Mouse (Mus musculus): ENCODE data around the gene Mcl1. TPM values are rescaled to one million over a fixed set of nuclear protein-coding genes. Genes with fewer than 3 reads are reported as not detected.
A peak's percentile ranks its signal among the peaks of the same experiment; 100 is the strongest.

The Mcl1 gene
- polyA plus RNA-seq, 1 experiment = 36.9 TPM

DNA sequence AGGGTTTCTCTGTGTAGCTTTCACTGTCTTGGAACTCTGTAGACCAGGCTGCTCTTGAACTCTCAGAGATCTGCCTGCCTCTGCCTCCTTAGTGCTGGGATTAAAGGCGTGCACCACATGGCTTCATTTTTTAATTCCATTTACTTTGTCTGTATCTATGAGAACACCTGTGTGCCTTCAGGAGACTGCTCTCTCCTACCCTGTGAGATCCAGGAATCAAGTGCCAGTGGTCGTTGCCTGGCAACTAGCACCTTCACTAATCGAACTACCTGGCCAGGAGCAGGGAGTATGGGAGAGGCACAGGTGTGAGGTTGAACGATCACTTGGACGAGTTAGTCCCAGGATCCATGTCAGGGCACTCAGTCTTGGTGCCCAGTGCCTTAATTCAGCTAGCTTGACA is 12.6 kb downstream of the Mcl1 start:
- Histone ChIP-seq H3K9me3 (ENCODE audit: control insufficient read depth, low read length) (no peaks in the 10 kb centered on the region), H3K27me3 (ENCODE audit: control insufficient read depth) (no peaks in the 10 kb centered on the region), H3K4me3 (replicated peaks) (no peak overlapping the region), H3K4me1 (ENCODE audit: control insufficient read depth) (peaks cover 93% of the 10 kb centered on the region), H3K36me3 (ENCODE audit: control insufficient read depth) (peaks cover 90% of the 10 kb centered on the region)
- no peak for TF ChIP-seq TAL1 (IDR thresholded peaks at IDR 0.05; ENCODE audit: low read length)
- no peak for TF ChIP-seq GATA1 (IDR thresholded peaks at IDR 0.05; ENCODE audit: low read length)

DNA sequence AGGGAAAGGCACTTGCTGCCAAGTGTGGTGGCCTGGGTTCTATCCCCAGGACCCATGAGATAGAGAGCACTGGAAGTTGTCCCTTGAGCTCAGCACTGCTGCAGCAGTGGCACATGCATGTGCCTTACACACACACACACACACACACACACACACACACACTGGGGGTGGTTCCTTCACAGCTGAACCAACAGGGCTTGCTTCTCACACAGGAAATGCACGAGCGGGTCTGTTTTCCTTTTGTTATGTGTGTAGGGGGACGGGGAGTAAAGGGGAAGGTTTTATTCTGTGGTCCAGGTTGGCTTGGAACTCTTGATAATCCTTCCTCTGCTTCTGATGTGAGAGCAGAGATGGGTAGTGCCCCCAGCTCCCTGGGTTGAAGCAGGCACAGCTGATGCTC is 13.9 kb downstream of the Mcl1 start:
- Histone ChIP-seq H3K4me1 (ENCODE audit: control insufficient read depth) (peaks cover 93% of the 10 kb centered on the region), H3K36me3 (ENCODE audit: control insufficient read depth) (peaks cover 90% of the 10 kb centered on the region), H3K4me3 (replicated peaks) (peak overlapping the region; percentile 66), H3K9me3 (ENCODE audit: control insufficient read depth, low read length) (no peaks in the 10 kb centered on the region), H3K27me3 (ENCODE audit: control insufficient read depth) (no peaks in the 10 kb centered on the region)
- TF ChIP-seq GATA1 (IDR thresholded peaks at IDR 0.05; ENCODE audit: low read length) (no peak), TAL1 (IDR thresholded peaks at IDR 0.05; ENCODE audit: low read length) (no peak)

DNA sequence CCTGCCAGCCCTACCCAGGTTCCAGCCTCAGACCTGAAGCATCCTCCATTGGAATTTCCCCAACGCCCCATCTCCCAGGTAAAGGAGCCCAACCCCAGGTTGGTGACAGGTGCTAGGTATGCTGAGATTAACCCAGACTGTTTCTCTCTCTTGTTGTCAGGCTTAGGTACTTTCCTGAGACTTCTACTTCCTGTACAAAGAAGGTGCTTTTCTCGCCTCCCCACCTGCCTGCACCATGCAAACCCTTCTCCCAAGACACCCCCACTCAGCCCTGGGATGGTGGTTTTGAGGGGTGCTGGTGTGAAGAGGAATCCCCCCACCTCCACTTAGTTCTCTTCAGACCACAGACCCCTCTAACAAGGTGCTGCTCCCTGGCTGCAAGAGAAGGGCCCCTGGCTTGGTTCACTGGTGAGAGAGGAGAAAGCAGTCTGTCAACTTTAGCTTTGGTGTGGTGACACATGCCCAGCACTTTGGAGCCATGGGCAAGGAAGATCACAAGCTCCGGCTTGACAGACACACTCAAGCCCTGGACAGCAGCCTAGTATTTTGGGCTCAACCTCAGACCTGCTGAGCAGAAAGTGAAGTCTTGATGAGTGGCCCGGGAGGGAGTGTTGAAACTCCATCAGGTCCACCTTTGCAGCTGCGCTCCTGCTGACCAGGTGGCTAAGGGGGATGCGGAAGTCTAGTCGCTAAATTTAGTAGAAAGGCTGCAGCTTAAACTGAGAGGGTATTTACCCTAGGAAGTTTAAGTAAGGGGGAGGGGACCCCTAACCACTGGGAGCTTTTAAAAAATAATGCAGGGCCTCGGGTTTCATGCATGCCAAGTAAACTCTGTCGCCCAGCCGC is 14.5 kb downstream of the Mcl1 start:
- TF ChIP-seq TAL1 (IDR thresholded peaks at IDR 0.05; ENCODE audit: low read length) = no peak
- TF ChIP-seq GATA1 (IDR thresholded peaks at IDR 0.05; ENCODE audit: low read length) = no peak
- peak overlapping the region; percentile 66 for H3K4me3 ChIP-seq (replicated peaks)
- H3K27me3 ChIP-seq (ENCODE audit: control insufficient read depth) = no peaks in the 10 kb centered on the region
- no peaks in the 10 kb centered on the region for H3K9me3 ChIP-seq (ENCODE audit: control insufficient read depth, low read length)
- H3K4me1 ChIP-seq (ENCODE audit: control insufficient read depth) = peaks cover 92% of the 10 kb centered on the region
- H3K36me3 ChIP-seq (ENCODE audit: control insufficient read depth) = peaks cover 89% of the 10 kb centered on the region

DNA sequence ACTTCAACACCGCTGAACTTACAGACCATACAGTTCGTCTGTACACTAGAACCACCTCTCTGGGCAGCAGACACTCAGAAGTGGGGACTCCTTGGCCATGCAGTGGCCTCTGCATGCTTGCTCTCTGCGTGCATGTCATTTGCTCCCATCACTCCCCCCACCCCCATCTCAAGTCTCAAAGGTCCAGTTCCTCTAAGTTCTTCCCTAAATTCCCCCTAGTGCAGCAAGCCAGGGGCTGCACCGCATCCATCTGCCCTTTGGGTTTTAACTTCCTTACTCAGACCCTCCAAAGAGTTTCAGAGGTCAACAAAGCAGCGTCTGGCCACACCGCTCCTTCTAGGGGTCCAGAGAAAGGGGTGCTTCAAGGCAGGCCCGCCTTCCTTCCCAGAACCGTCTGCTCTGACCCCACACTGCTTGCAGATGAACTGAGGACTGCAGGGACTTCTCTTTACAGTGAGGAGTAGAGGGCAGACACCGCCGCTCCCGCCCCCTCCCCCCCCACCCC is 15.2 kb downstream of the Mcl1 start:
- TF ChIP-seq TAL1 (IDR thresholded peaks at IDR 0.05; ENCODE audit: low read length) = no peak
- TF ChIP-seq GATA1 (IDR thresholded peaks at IDR 0.05; ENCODE audit: low read length) = no peak
- Histone ChIP-seq H3K4me1 (ENCODE audit: control insufficient read depth) (peaks cover 88% of the 10 kb centered on the region), H3K36me3 (ENCODE audit: control insufficient read depth) (peaks cover 85% of the 10 kb centered on the region)

DNA sequence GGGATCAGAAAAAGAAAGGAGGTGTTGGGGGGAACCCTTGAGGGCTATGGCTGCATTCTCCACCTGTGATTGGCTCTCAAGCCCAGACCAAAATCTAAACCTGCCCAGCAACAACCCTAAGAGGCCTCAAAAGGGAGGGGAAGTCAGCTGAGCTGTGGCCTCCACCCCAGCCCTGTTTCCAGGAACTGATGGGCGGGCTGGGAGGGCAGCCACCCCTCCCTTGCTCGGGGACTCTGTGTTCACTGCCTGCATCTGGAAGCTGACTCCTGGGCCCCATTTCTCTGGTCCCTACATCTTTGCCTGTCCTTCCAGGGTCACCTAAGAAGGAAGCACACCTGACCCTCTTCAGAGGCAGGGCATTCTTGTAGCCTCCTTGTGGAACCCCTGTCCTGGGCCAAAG is 15.6 kb downstream of the Mcl1 start:
- H3K4me1 ChIP-seq (ENCODE audit: control insufficient read depth) = peaks cover 83% of the 10 kb centered on the region
- H3K9me3 ChIP-seq (ENCODE audit: control insufficient read depth, low read length) = no peaks in the 10 kb centered on the region
- TF ChIP-seq TAL1 (IDR thresholded peaks at IDR 0.05; ENCODE audit: low read length) = no peak
- no peak for TF ChIP-seq GATA1 (IDR thresholded peaks at IDR 0.05; ENCODE audit: low read length)
- no peaks in the 10 kb centered on the region for H3K27me3 ChIP-seq (ENCODE audit: control insufficient read depth)
- H3K36me3 ChIP-seq (ENCODE audit: control insufficient read depth) = peaks cover 80% of the 10 kb centered on the region
- peak overlapping the region; percentile 66 for H3K4me3 ChIP-seq (replicated peaks)

More for the DNA sequence above, 15.2 kb downstream of the Mcl1 start:
- Histone ChIP-seq H3K27me3 (ENCODE audit: control insufficient read depth) (no peaks in the 10 kb centered on the region), H3K9me3 (ENCODE audit: control insufficient read depth, low read length) (no peaks in the 10 kb centered on the region), H3K4me3 (replicated peaks) (peak overlapping the region; percentile 66)

DNA sequence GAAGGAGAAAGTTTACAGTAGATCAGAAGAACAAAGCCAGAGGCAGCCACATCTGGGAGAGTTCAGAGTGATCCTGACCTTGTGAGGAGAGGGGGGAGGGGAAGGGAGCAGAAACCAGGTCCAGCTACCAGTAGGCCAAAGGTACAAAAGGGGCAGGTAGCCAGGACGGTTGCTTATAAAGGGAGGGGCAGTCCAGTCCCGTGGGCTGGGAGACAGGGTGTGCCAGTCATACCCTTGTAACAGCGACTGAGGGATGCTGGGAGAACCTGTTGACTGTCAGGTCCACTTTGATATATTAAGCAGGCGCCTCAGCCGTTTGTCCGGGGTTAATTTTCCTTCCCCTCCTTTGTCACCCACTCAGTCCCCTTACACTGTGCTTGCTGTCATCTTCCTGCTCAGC is 16.2 kb downstream of the Mcl1 start:
- TF ChIP-seq GATA1 (IDR thresholded peaks at IDR 0.05; ENCODE audit: low read length) (no peak), TAL1 (IDR thresholded peaks at IDR 0.05; ENCODE audit: low read length) (no peak)
- H3K4me3 ChIP-seq (replicated peaks) = peak overlapping the region; percentile 66
- peaks cover 84% of the 10 kb centered on the region for H3K4me1 ChIP-seq (ENCODE audit: control insufficient read depth)
- peaks cover 75% of the 10 kb centered on the region for H3K36me3 ChIP-seq (ENCODE audit: control insufficient read depth)
- H3K9me3 ChIP-seq (ENCODE audit: control insufficient read depth, low read length) = no peaks in the 10 kb centered on the region
- no peaks in the 10 kb centered on the region for H3K27me3 ChIP-seq (ENCODE audit: control insufficient read depth)

DNA sequence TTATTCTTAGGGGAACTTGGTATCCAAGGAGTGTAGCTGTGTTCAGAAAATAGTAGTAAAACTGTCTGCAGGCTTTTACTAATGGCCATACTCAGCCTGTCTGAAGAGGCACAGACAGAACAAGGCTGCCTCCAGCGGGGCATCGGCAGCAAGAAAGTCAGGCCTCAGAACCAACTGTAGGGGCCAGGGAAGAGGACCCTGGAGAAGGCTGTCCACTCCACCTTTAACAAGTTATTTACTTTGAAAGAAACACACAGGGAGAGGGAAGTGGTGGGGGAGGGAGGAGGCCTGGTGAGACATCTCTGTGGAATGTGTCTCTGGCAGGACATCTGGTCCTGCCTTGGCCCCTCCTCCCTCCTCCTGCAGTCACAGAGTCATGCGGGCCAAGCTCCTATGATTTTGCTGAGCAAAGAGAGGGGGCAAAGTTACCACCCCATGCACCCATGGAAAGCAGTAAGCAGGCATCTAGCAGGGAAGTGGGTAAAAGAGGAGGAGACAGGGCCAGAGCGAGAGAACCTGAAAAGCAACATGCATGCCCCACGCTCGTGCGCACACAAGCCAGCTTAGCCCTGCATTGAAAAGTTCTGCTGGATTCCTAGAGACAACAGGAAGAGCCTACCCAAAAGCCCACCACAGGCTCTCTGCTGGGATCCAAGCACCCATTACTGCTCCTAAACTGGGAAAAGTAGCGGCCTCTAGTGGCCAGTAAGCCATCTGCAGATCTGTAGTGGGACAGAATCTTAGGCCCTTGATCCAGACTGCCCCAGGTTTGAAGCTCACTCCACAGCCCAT is 16.9 kb downstream of the Mcl1 start:
- Histone ChIP-seq H3K4me1 (ENCODE audit: control insufficient read depth) (peaks cover 89% of the 10 kb centered on the region), H3K27me3 (ENCODE audit: control insufficient read depth) (no peaks in the 10 kb centered on the region), H3K36me3 (ENCODE audit: control insufficient read depth) (peaks cover 70% of the 10 kb centered on the region), H3K9me3 (ENCODE audit: control insufficient read depth, low read length) (no peaks in the 10 kb centered on the region), H3K4me3 (replicated peaks) (peak overlapping the region; percentile 66)
- TF ChIP-seq TAL1 (IDR thresholded peaks at IDR 0.05; ENCODE audit: low read length) = no peak
- no peak for TF ChIP-seq GATA1 (IDR thresholded peaks at IDR 0.05; ENCODE audit: low read length)

DNA sequence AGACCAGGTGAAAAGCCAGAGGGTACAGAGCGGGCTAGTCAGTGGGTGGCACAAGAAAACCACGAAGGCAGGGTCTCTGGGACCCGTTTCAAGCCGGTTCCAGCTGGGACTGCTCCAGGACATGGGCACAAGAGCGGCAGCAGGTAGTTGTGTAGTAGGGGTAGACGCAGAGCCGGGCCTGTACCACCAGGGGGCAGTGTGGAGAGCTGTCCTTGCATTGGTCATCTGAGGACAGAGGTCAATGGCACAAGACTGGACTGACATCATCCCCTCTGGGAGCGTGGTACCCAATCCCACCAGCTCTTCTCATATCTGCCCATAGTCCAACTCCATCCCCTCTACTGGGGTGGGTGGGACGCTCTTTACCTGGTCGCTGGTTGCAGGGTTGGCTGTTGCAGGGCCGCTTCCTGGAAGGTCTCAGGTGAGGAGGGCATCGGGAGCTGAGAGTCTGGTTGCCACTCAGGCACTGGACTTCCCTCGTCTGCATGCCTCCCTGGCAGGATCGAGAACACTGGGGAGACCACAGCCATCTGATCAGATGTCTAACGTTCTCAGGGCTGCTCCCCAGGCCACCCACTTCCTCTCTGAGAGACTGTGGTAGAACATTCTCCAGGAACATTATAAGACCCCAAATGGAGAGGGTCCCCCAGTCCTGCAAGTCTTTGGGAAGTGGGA is 18.3 kb downstream of the Mcl1 start:
- H3K27me3 ChIP-seq (ENCODE audit: control insufficient read depth) = peaks cover 7% of the 10 kb centered on the region
- no peak for TF ChIP-seq TAL1 (IDR thresholded peaks at IDR 0.05; ENCODE audit: low read length)
- TF ChIP-seq GATA1 (IDR thresholded peaks at IDR 0.05; ENCODE audit: low read length) = no peak
- H3K4me3 ChIP-seq (replicated peaks) = no peak overlapping the region
- peaks cover 56% of the 10 kb centered on the region for H3K36me3 ChIP-seq (ENCODE audit: control insufficient read depth)
- peaks cover 89% of the 10 kb centered on the region for H3K4me1 ChIP-seq (ENCODE audit: control insufficient read depth)
- no peaks in the 10 kb centered on the region for H3K9me3 ChIP-seq (ENCODE audit: control insufficient read depth, low read length)
